Mouse (Mus musculus): ENCODE measurements around the gene Cxcl16.

DNA sequence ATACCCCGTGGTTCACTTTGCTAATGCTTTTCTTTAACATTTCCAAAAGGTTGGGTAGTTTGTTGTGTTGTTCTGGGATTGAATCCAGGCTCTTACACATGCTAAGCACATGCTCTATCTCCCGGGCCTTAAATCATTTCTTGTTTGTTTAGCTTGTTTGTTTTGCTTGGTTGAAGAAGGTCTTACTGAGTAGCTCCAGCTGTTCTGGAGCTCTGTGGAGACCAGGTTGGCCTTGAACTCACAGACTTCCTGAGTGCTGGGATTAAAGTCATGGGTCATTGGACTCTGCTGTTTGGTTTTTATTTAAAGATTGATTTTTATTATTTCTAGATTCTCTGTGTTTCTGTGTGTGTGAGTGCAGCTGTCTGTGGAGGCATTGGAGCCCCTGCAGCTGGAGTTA is 25.7 kb upstream of the Cxcl16 start:
- TF ChIP-seq CTCF (IDR thresholded peaks at IDR 0.05; ENCODE audit: borderline replicate concordance, control insufficient read depth, extremely low read depth, insufficient read depth, low read length, poor library complexity) (no peak), POLR2A (IDR thresholded peaks at IDR 0.05; ENCODE audit: control insufficient read depth, extremely low read depth, insufficient read depth, low read length, poor library complexity) (no peak)

Data from thymus, adult 2 months (tissue).